Mouse (Mus musculus): ENCODE data around the gene Slc2a6. TPM values are rescaled to one million over a fixed set of nuclear protein-coding genes. Genes with fewer than 3 reads are reported as not detected.

The Slc2a6 gene
- 10 to 100 TPM; 79.5 to 88.4 TPM for total RNA-seq (2023)

GRCm38 (mm10) chr2:27027618-27028436 is at the start of gene Slc2a6:
Gene Slc2a6 (minus strand): TSS chr2:27027998.

GRCm38 (mm10) chr2:27071978-27072377 is 44.2 kb upstream of the Slc2a6 start, which contains the start of gene Mymk:
Gene Mymk (minus strand): TSS chr2:27072179.

GRCm38 (mm10) chr2:27009714-27010244 is 18.0 kb downstream of the Slc2a6 start, which contains the start of gene Cacfd1:
Gene Cacfd1 (plus strand): TSS chr2:27009926.

GRCm38 (mm10) chr2:26973116-26973515 is 54.7 kb downstream of the Slc2a6 start, which contains the start of gene Adamts13:
Gene Adamts13 (plus strand): TSS chr2:26973416.

Other genes starting within 250 kb of the Slc2a6 start
- gene Abo, start 163.0 kb downstream of the Slc2a6 start, total RNA-seq (2023): not detected
- gene Surf6, start 125.1 kb downstream of the Slc2a6 start, total RNA-seq (2023): 10 to 100 TPM; 18.2 to 19.2 TPM
- 10 to 100 TPM; 26.6 to 28.0 TPM for gene Med22, start 117.3 kb downstream of the Slc2a6 start, total RNA-seq (2023)
- gene Rpl7a, start 117.2 kb downstream of the Slc2a6 start, total RNA-seq (2023): 100 to 1,000 TPM; 401 to 433 TPM
- gene Surf2, start 111.6 kb downstream of the Slc2a6 start, total RNA-seq (2023): 10 to 100 TPM; 13.1 to 15.8 TPM
- gene Surf1, start 111.5 kb downstream of the Slc2a6 start, total RNA-seq (2023): 10 to 100 TPM; 37.0 to 42.5 TPM
- 100 to 1,000 TPM in 1 of 2 experiments, 10 to 100 TPM in 1; 96.2 to 102 TPM for gene Surf4, start 94.1 kb downstream of the Slc2a6 start, total RNA-seq (2023)
- gene Stkld1, start 94.0 kb downstream of the Slc2a6 start, total RNA-seq (2023): under 1 TPM; 0.18 to 0.26 TPM
- 10 to 100 TPM; 22.6 to 23.2 TPM for gene Rexo4, start 63.6 kb downstream of the Slc2a6 start, total RNA-seq (2023)
- gene Adamts13, start 54.6 kb downstream of the Slc2a6 start, total RNA-seq (2023): 1 to 10 TPM in 1 of 2 experiments, not detected in 1; 1.2 TPM
- gene Cacfd1, start 18.1 kb downstream of the Slc2a6 start, total RNA-seq (2023): 10 to 100 TPM; 10.7 to 12.2 TPM
- gene Mymk, start 44.2 kb upstream of the Slc2a6 start, total RNA-seq (2023): not detected
- 1 to 10 TPM in 1 of 2 experiments, not detected in 1; 1.3 TPM for gene Adamtsl2, start 51.4 kb upstream of the Slc2a6 start, total RNA-seq (2023)
- not detected for gene Fam163b, start 114.5 kb upstream of the Slc2a6 start, total RNA-seq (2023)
- gene Dbh, start 137.2 kb upstream of the Slc2a6 start, total RNA-seq (2023): not detected
- under 1 TPM; 0.33 to 0.35 TPM for gene Sardh, start 220.3 kb upstream of the Slc2a6 start, total RNA-seq (2023)